Mouse (Mus musculus) gastrocnemius, postnatal 10 days (tissue): ENCODE results near the gene Agpat3. TPM values are rescaled to one million over a fixed set of nuclear protein-coding genes. Genes with fewer than 3 reads are reported as not detected.

ENCODE experiments used
- DNase-seq: peaks from one replicate; pipeline ENCODE4 v3.0.0; 2021; ENCODE audit warnings: mixed read lengths
- total RNA-seq, 2 experiments: library from RNA; stranded (reverse); gene quantifications; 2 replicates each; pipeline ENCODE4 v1.2.3; 2021

Gene Agpat3
- total RNA-seq, 2 experiments from 2014 or later, result 182 to 191 TPM

GRCm38 (mm10) chr10:78296980-78297379 lies 55.3 kb downstream of the Agpat3 start:
- no peak for DNase-seq

- no peak for DNase-seq
These were observed 55.9 kb downstream of the Agpat3 start for GRCm38 (mm10) chr10:78296371-78296770.

GRCm38 (mm10) chr10:78293576-78293975 lies 58.7 kb downstream of the Agpat3 start:
- no peak for DNase-seq

- no peak for DNase-seq
These were observed 59.9 kb downstream of the Agpat3 start for GRCm38 (mm10) chr10:78292381-78292780.

- no peak for DNase-seq
These were observed 61.4 kb downstream of the Agpat3 start for GRCm38 (mm10) chr10:78290730-78291535.

GRCm38 (mm10) chr10:78288896-78289295 lies 63.4 kb downstream of the Agpat3 start:
- no peak for DNase-seq

- no peak for DNase-seq
These were observed 64.2 kb downstream of the Agpat3 start for GRCm38 (mm10) chr10:78288135-78288534.

- DNase-seq, result no peak
These were observed 64.7 kb downstream of the Agpat3 start for GRCm38 (mm10) chr10:78287465-78288132.

- DNase-seq, result no peak
These were observed 66.3 kb downstream of the Agpat3 start for GRCm38 (mm10) chr10:78285959-78286358.

GRCm38 (mm10) chr10:78285409-78285808 lies 66.9 kb downstream of the Agpat3 start:
- no peak for DNase-seq

- no peak for DNase-seq
These were observed 67.5 kb downstream of the Agpat3 start for GRCm38 (mm10) chr10:78284812-78285211.

- no peak for DNase-seq
These were observed 69.9 kb downstream of the Agpat3 start for GRCm38 (mm10) chr10:78282411-78282810.

- no peak for DNase-seq
These were observed 71.8 kb downstream of the Agpat3 start for GRCm38 (mm10) chr10:78280486-78280885.

GRCm38 (mm10) chr10:78279210-78279609 lies 73.1 kb downstream of the Agpat3 start:
- peak; percentile 36 for DNase-seq

GRCm38 (mm10) chr10:78277835-78278234 lies 74.5 kb downstream of the Agpat3 start:
- DNase-seq, result no peak

GRCm38 (mm10) chr10:78276242-78276641 lies 76.0 kb downstream of the Agpat3 start:
- DNase-seq, result no peak

GRCm38 (mm10) chr10:78272932-78273331 lies 79.4 kb downstream of the Agpat3 start:
- no peak for DNase-seq

- no peak for DNase-seq
These were observed 86.4 kb downstream of the Agpat3 start for GRCm38 (mm10) chr10:78265881-78266280.

- no peak for DNase-seq
These were observed 87.6 kb downstream of the Agpat3 start for GRCm38 (mm10) chr10:78264735-78265134.

GRCm38 (mm10) chr10:78260916-78261650 lies 91.2 kb downstream of the Agpat3 start:
- DNase-seq, result no peak

- DNase-seq, result no peak
These were observed 92.0 kb downstream of the Agpat3 start for GRCm38 (mm10) chr10:78260322-78260721.

GRCm38 (mm10) chr10:78259702-78260101 lies 92.6 kb downstream of the Agpat3 start:
- no peak for DNase-seq

- no peak for DNase-seq
These were observed 93.1 kb downstream of the Agpat3 start for GRCm38 (mm10) chr10:78259230-78259629.
